Mouse (Mus musculus): Measurements from ENCODE around the gene Pqlc3.
"Not testable (repeated sequence)": the region's sequence is repeated elsewhere in the genome, so short reads cannot be mapped to it uniquely, and the experiment has no call there.

The Pqlc3 gene

DNA sequence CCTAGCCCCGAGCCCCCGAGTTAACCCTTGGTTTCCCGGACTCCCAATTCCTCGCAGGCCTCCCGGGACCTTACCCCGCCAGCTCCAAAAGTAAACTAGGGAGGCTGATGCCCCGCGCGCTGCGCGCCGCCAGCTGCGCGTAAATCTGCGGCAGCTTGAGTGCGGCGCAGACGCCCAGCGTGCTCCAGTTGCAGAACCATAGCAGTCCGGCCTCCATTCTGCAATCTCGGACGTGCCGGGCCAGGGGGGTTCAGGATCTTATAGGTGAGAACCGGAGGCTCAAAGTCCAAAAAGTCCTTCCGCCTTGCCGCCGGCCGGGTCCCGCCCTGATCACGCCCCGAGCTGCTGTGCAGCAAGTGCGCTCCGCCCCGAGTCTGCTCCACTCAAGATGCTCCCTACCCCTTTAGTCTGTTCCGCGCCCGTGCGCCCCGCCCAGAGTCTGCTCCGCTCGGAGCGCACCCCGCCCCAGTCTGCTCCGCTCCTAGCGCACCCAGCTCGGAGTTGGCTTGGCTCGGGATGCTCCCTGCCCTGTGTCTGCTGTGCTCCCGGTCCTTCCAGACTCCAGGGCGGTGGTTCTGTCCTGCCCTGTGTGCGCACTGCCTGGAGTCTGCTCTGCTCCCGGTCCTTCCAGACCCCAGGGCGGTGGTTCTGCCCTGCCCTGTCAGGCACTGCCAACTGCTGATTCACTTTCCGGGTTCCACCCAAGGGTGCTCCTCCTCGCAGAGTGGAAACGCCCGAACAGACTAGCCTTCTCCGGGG, at the start of gene Pqlc3:
Pqlc3 (minus strand) TSS at position 670 of the 759 bp plus-strand sequence.
- DNase-seq (ENCODE audit: low spot score in 2 of 2) = peak in 1 of 2 experiments; percentile 55

- no peak for DNase-seq (ENCODE audit: low spot score in 2 of 2)
These were observed 49.6 kb upstream of the Pqlc3 start for GRCm38 (mm10) chr12:17049796-17050195.

DNA sequence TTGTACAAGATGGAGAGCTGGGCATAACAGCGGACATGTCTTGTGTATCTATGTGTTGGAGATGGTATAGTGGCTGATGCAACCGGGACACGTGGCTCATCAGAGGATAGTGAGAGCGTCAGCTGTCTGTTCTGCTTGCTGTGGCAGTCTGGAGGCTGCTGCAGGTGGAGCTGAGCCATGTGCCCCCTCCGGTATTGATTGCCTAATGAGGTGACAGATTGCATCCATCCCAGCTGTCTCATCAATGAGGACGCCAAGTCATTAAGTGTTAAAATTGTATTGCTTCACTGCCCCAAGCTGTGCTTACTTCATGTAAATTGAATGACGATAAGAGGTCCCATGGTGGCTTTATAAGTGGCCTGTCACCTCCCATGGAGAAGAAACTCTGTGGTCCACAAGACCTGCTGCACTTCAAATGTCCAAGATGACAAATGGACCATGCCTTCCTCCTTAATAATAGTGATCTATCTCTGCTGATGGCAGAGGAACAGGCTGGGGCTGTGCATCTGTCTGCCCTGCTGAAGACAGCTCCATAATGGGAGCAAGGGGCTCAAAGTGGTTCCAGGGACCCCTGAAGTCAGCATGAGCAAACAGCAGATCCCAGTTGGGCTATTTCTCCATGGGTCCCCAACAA, 48.9 kb upstream of the Pqlc3 start:
- no peak for DNase-seq (ENCODE audit: low spot score in 2 of 2)

DNA sequence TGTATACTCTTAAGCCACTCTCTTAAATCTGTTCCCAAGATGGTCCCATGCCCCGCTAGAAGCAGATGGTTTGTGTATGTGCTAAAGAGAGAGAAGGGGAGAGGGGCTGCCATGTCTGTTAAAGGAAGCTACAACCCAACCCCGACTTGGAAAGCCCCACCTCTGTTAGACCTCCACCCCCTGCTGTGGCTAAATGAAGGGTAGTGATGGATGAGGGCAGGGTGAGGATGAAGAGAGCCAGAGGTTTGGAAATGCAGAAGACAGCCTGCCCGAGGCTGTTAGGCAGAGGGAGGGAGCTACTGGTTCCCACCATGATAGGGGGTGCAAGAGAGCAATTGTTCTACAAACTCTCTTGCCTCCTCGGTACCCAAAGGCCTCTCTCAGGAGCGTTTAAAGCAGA, 43.1 kb upstream of the Pqlc3 start:
- no peak for DNase-seq (ENCODE audit: low spot score in 2 of 2)

DNA sequence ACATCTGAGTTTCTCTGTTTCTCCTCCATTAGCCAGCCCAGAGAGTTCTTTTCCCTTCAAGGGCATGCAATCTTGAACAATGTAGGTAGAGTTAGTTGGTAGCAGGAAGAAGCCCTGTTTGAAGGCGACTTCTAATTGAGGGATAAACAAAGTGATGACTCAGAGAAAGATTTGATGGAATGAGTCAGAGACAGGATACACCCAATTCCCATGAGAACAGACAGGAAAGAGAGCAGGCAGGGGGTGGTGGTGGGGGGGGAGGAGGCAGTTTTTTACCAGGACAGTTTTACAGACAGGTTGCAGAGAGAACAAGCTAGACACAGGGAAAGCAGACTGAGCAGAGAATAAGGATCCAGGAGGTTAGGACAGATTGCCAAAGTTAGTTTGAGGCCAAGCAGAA, 40.4 kb upstream of the Pqlc3 start:
- no peak for DNase-seq (ENCODE audit: low spot score in 2 of 2)

DNA sequence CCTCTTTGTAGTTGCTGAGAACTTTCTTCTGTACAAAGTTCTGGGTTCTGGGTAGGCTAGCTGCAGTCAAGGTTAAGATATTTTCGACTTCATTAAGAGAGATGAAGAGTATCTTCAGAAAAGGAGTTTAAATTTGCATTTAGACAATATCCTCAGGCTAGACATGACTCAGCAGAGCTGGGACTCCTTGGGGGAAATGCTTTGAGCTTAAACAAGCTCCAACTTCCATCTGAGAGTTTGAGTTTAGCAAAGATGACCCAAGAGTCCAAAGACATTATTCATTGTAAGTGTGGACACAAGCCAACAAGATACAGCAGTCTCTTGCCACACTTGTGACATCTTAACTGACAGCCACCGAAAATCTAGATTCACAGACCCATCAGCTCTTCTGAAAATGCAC, 39.2 kb upstream of the Pqlc3 start:
- DNase-seq (ENCODE audit: low spot score in 2 of 2) = no peak

GRCm38 (mm10) chr12:17038246-17038645, 38.0 kb upstream of the Pqlc3 start:
- DNase-seq (ENCODE audit: low spot score in 2 of 2) = no peak

DNA sequence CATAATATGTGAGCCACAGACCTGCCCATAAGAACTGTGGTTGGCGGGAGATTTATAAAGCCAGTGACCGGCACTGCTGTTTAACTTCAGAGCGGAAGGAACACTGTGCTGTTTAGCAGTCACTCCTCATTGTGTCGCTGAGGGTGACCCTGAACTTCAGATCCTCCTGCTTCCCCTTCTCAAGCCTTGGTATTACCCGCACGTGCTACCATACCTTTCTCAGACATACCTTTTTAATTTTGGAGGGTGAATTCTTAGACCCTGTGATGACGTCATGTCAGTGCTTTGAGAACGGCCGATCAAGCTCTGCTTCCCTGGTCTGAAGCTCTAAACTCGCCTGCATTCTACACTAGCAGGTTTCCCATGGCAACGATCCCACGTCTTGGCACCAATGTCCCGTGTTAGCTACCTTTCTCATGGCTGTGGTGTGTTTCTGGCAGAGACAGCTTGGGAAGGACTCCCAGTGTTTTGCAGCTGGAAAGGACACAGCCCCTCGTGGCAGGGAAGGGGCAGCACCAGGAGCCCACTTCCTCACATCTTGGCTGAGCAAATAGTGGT, 36.9 kb upstream of the Pqlc3 start:
- DNase-seq (ENCODE audit: low spot score in 2 of 2) = no peak

GRCm38 (mm10) chr12:17036532-17036931, 36.3 kb upstream of the Pqlc3 start:
- no peak for DNase-seq (ENCODE audit: low spot score in 2 of 2)

- no peak for DNase-seq (ENCODE audit: low spot score in 2 of 2)
These were observed 34.9 kb upstream of the Pqlc3 start for GRCm38 (mm10) chr12:17035128-17035527.

DNA sequence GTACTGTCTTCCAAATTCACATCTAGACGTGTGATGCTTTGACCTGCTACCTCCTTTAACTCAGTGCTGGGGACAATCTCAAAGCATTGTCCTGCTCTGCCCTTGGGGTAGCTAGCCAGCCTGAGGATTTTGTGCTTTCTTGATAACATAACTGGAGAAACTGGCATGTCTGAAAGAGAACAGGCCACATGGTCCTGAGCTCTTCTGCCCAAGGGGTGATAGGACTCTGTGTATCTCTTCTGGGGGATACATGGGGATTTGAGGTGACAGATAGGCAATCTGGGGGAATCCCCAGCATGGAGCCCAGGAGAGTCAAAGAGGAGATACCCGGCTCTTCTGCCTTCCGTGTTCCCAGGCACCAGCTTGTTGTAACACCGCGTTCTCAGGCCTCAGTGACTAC, 34.5 kb upstream of the Pqlc3 start:
- DNase-seq (ENCODE audit: low spot score in 2 of 2) = no peak

GRCm38 (mm10) chr12:17033464-17033841, 33.2 kb upstream of the Pqlc3 start:
- no peak for DNase-seq (ENCODE audit: low spot score in 2 of 2)

DNA sequence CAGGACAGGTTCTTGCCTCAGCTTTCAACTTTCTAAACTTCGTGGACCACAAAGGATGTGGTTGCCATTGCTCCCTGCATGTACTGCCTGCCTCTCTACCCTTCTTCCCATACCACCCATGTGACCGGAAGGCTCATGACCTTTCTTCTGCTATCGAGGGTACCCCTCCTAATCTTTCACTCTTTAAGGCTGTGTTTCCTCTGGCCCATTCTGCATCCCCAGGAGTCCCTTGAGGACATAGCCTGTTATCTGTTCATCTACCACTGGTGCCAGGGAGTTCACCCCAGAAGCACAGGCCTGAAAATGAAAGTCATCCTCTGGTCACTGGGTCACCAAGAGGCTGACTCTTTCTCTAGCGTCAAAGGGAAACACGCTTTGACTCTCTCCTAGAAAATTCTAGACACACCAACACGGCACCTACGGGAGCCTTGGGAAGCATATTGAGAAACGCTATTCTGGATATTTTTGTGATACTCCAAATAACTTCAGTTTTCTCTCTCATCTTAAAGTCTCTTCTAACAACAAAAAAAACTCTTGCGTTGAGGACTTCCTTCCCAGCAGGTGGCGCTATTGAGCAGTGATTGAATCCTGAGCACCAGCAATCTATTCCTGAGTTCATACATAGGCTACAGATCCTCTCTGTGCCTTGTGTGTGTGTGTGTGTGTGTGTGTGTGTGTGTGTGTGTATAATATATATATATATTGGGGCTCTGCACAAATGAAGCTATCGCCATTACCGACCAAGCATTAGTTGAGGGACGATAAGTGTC, 32.7 kb upstream of the Pqlc3 start:
- DNase-seq (ENCODE audit: low spot score in 2 of 2) = peak; percentile 69 to 79

GRCm38 (mm10) chr12:17024554-17025110, 24.4 kb upstream of the Pqlc3 start:
- DNase-seq (ENCODE audit: low spot score in 2 of 2) = no peak

DNA sequence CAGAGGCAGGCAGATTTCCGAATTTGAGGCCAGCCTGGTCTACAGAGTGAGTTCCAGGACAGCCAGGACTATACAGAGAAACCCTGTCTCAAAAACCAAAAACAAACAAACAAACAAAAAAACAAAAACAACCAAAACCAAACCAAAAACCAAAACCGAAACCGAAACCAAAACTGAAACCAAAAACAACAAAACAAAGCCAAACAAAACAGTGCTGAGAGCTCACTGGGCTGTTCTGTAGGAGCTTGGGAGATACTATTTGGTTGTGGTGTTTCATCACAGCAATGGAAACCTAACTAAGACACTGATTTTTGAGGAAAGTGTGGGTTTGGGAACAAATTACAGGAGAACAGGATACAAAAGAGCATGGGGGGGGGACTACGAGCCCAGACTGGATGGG, 21.9 kb upstream of the Pqlc3 start:
- DNase-seq (ENCODE audit: low spot score in 2 of 2) = no peak

DNA sequence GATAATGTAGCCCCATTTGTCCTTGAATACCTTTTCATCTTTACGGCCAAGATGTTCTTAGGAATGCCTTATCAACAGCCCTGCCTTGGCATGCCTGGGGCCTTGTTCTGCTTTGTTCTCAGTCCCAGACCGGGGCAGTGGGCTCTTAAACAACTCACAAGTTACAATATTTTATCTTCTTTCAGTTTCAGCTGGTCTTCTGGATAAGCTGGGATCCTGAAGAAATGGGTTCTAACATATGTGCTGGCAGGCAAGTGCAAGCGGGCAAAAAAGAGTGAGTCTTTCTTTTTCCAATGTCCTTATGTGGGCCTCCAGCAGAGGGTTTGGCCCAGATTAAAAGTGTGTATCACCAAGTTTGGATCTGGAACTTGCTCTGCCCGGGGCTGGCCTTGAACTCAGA, 20.9 kb upstream of the Pqlc3 start:
- not testable (repeated sequence) for DNase-seq (ENCODE audit: low spot score in 2 of 2)

- DNase-seq (ENCODE audit: low spot score in 2 of 2) = peak; percentile 65 to 78
These were observed 18.3 kb upstream of the Pqlc3 start for GRCm38 (mm10) chr12:17018468-17018867.

DNA sequence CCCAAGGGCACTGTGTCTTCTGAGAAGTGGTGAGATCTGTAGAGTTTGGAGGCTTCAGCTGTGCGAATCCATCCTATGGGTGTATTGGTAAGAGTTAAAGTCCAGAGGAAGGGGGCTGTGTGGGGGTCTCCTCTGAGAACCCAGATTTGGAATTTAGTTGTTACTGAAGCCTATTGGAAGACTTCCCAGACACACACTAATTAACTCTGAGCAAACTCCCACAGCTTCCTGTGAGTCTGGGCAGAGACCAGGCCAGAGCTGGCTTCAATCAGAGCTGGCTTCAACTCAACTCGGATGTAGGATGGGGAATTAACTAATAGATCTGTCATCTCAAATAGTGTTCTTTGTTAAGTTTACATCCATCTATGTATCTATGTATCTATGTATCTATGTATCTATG, 15.5 kb upstream of the Pqlc3 start:
- DNase-seq (ENCODE audit: low spot score in 2 of 2) = no peak

DNA sequence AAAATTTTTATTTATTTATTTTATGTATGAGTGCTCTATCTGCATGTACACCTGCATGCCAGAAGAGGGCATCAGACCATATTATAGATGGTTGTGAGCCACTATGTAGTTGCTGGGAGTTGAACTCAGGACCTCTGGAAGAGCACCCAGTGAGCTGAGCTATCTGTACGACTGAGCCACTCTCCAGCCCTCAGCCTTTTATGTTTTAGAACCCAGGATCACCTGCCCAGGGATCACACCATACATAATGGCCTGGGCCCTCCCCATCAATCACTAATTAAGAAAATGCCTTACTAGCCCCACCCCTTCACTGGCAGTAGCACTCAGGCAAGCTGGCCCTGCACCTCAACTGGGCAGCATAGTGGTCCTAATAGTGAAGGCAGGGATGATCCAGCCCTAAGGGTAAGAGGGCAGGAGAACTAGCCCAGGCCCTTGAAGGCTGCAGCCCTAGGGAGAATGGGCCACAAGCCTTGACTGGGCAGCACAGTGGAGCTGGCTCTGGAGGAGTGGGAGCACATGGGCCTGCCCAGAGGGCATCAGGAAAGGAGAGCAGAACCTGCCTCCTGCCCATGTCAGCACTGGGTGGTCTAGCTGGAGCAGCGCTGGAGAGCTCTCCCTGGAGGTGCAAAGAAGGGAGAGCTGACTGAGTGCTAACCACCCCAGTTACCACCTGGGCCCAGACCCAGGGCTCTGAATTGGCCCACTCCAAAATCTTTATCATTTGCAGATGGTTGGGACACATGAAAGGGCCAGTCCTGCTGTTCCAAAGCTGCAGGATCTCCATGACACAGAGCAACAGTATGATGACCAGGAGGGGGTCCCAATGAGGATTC, 12.1 kb upstream of the Pqlc3 start:
- DNase-seq (ENCODE audit: low spot score in 2 of 2) = no peak

DNA sequence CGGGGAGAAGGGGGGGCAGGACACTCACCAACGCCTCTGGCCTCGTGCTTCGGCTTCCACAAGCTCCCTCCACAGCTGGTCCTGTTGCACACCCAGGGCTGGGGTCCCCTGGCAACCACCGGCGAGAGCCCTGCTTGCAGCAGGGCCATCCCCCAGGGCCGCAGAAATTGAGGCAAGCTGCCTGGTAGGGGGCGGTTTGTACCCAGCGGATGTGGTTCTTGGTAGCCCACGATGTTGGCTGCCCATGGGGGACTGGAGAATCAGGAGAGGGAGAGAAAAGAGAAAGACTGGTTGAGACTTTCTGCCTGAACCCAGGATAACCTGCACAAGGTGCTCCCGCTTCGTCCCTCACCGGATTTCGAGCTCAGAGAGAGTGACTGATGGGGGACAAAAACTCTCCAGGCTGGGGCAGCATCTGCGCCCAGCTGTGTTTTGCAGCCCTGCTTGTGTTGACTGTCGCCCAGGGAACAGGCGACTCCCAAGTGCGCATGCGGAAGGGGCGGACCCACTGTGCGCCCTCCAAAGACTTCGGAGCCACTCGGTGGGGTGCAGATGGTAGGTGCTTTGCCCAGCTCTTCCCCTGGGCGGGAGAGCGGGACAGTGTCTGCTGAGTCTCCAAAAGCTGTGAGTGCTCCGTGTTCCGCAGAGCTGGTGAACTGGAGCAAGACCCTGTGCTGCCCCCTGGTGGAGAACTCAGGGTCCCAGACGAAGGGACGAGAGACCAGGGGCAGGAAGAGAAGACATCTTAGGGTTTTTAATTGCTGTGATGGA, 11.1 kb upstream of the Pqlc3 start, which contains the start of gene 2410004P03Rik:
2410004P03Rik (minus strand) TSS at position 628 of the 771 bp plus-strand sequence.
- DNase-seq (ENCODE audit: low spot score in 2 of 2) = peak; percentile 51 to 52

Data from frontal cortex, postnatal 25 days (tissue).